Mouse (Mus musculus) B cell, adult 62 days (primary cell): ENCODE results near the gene Il13. TPM values are rescaled to one million over a fixed set of nuclear protein-coding genes. Genes with fewer than 3 reads are reported as not detected.

Experiments
- total RNA-seq: library from RNA; stranded (reverse); gene quantifications from 4 replicates; pipeline ENCODE4 v1.2.4, GENCODE M21; 2023

Il13 gene
- 0.48 TPM in 1 of 4 replicates, not detected in the others for total RNA-seq

DNA sequence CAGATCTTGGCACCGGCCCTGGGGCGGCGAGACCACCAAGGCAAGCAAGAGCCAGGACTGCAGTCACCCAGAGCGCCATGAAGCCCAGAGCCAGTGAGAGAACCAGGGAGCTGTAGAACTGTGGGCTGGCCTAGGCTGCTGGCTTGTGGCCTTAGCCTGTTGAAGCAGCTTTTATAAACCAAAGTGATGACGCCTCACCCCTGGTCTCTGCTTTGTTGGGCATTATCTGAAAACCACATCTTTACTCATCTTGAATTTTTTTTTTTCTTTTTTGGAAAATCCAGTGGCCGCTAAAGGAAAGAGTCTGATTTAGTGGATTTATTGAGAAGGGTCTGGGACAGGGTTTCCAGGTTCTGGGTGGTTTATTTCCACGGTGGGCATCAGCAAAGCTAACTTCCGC is at the start of gene Il13:
Gene Il13 (minus strand): TSS at position 147 of the 400 bp plus-strand sequence.

DNA sequence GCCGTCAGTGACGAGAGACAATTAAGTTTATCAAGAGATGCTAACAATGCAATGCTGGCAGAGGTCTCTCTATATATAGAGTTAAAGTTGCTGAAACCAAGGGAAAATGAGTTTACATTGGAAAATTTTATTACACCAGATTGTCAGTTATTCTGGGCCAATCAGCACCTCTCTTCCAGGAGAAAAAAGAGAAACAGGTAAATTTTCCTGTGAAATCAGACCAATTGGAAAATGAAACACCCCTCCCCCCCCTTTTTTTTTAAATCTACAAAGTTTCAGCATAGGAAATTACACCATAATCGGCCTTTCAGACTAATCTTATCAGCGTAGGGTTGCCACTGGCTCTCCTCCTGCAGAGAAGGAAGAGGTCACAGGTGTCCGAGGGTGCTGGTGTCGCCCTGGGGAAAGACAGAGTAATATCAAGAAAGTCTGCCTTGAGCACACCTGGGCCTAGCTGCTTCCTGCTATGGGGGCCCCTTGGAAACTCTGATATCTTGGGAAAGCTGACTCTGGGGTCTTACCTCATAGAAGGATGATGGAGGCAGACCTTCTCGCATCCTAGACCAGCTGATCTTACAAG is 15.8 kb downstream of the Il13 start, which contains the start of gene Il4:
Gene Il4 (minus strand): TSS at position 51 of the 580 bp plus-strand sequence.

Other genes with a start within 250 kb of the Il13 start
- not detected in 4 replicates for gene Leap2, start 211.5 kb downstream of the Il13 start, total RNA-seq
- 128 to 162 TPM (median 136 TPM) in 4 replicates for gene Uqcrq, start 203.9 kb downstream of the Il13 start, total RNA-seq
- 0.72 to 2.6 TPM (median 2.3 TPM) in 3 of 4 replicates, not detected in the other for gene Gdf9, start 203.7 kb downstream of the Il13 start, total RNA-seq
- not detected in 4 replicates for gene Gm10447, start 177.6 kb downstream of the Il13 start, total RNA-seq
- gene Shroom1, start 177.5 kb downstream of the Il13 start, total RNA-seq = not detected in 4 replicates
- not detected in 4 replicates for gene Gm9837, start 164.2 kb downstream of the Il13 start, total RNA-seq
- not detected in 4 replicates for gene Gm9945, start 154.5 kb downstream of the Il13 start, total RNA-seq
- not detected in 4 replicates for gene Sowaha, start 154.4 kb downstream of the Il13 start, total RNA-seq
- 0.25 to 0.48 TPM in 2 of 4 replicates, not detected in the others for gene Sept8, start 115.4 kb downstream of the Il13 start, total RNA-seq
- gene Kif3a, start 67.3 kb downstream of the Il13 start, total RNA-seq = 4.8 to 8.2 TPM (median 7.1 TPM) in 4 replicates
- gene Il4, start 16.0 kb downstream of the Il13 start, total RNA-seq = not detected in 4 replicates
- 24.9 to 32.5 TPM (median 27.9 TPM) in 4 replicates for gene Rad50, start 72.6 kb upstream of the Il13 start, total RNA-seq
- not detected in 4 replicates for gene Il5, start 86.1 kb upstream of the Il13 start, total RNA-seq
- gene Irf1, start 135.3 kb upstream of the Il13 start, total RNA-seq = 161 to 189 TPM (median 183 TPM) in 4 replicates
- not detected in 4 replicates for gene Gm17334, start 138.5 kb upstream of the Il13 start, total RNA-seq
- 2.7 to 7.3 TPM (median 4.2 TPM) in 4 replicates for gene Gm12216, start 224.6 kb upstream of the Il13 start, total RNA-seq